Mouse (Mus musculus) left cerebral cortex, adult 18-20 months (tissue): ENCODE measurements around the gene Gan. TPM values are rescaled to one million over a fixed set of nuclear protein-coding genes. Genes with fewer than 3 reads are reported as not detected.

Source experiments
- DNase-seq, 2 experiments: peaks; one replicate each; pipeline ENCODE4 v3.0.0; 2021 to 2022; ENCODE audit warnings: low spot score in 2 of 2, mixed read lengths in 1 of 2
- long read RNA-seq, 2 experiments: library from polyadenylated mRNA; stranded (forward); transcript quantifications; one replicate each; pipeline ENCODE4 v2.0.0; 2021
- total RNA-seq, 2 experiments: library from RNA; stranded (reverse); gene quantifications; 2 replicates each; pipeline ENCODE4 v1.2.3; 2021

The Gan gene
- total RNA-seq, result 10 to 100 TPM; 17.9 to 18.4 TPM
- long read RNA-seq, experiment 1, partial matches to known transcripts, result 0 of 5 reads
- long read RNA-seq, experiment 1, other reads (novel, unspliced or antisense), result 5 of 5 reads
- long read RNA-seq, experiment 2, partial matches to known transcripts, result 0 of 3 reads
- long read RNA-seq, experiment 2, other reads (novel, unspliced or antisense), result 3 of 3 reads

GRCm38 (mm10) chr8:117158135-117158761 is at the start of gene Gan:
Gene Gan, plus strand, starts transcription at chr8:117158135.
- peak; percentile 8 to 29 for DNase-seq

GRCm38 (mm10) chr8:117109018-117109711 is 48.8 kb upstream of the Gan start:
- DNase-seq, result no peak

GRCm38 (mm10) chr8:117109801-117110390 is 48.0 kb upstream of the Gan start:
- peak; percentile 23 to 47 for DNase-seq

- DNase-seq, result no peak
Observed at GRCm38 (mm10) chr8:117111641-117112040, 46.3 kb upstream of the Gan start.

- DNase-seq, result no peak
Observed at GRCm38 (mm10) chr8:117112261-117112660, 45.7 kb upstream of the Gan start.

GRCm38 (mm10) chr8:117115094-117115493 is 42.8 kb upstream of the Gan start:
- DNase-seq, result no peak

- no peak for DNase-seq
Observed at GRCm38 (mm10) chr8:117115676-117116446, 42.1 kb upstream of the Gan start.

GRCm38 (mm10) chr8:117116534-117116933 is 41.4 kb upstream of the Gan start:
- no peak for DNase-seq

- DNase-seq, result peak in 1 of 2 experiments; percentile 15
Observed at GRCm38 (mm10) chr8:117118409-117118808, 39.5 kb upstream of the Gan start.

GRCm38 (mm10) chr8:117121277-117121676 is 36.7 kb upstream of the Gan start:
- DNase-seq, result no peak

- DNase-seq, result no peak
Observed at GRCm38 (mm10) chr8:117123850-117124633, 33.9 kb upstream of the Gan start.

GRCm38 (mm10) chr8:117125854-117126253 is 32.1 kb upstream of the Gan start:
- DNase-seq, result no peak

- no peak for DNase-seq
Observed at GRCm38 (mm10) chr8:117126411-117126810, 31.5 kb upstream of the Gan start.

GRCm38 (mm10) chr8:117127063-117127462 is 30.9 kb upstream of the Gan start:
- DNase-seq, result no peak

- no peak for DNase-seq
Observed at GRCm38 (mm10) chr8:117133702-117134101, 24.2 kb upstream of the Gan start.

- no peak for DNase-seq
Observed at GRCm38 (mm10) chr8:117136351-117136750, 21.6 kb upstream of the Gan start.

GRCm38 (mm10) chr8:117136763-117137162 is 21.2 kb upstream of the Gan start:
- no peak for DNase-seq

- no peak for DNase-seq
Observed at GRCm38 (mm10) chr8:117137357-117137756, 20.6 kb upstream of the Gan start.

GRCm38 (mm10) chr8:117148520-117148919 is 9.4 kb upstream of the Gan start:
- DNase-seq, result no peak

GRCm38 (mm10) chr8:117156149-117156548 is 1.8 kb upstream of the Gan start:
- no peak for DNase-seq
